Mouse (Mus musculus) midbrain, postnatal 0 days (tissue): ENCODE data around the gene Prkag2. TPM values are rescaled to one million over a fixed set of nuclear protein-coding genes. Genes with fewer than 3 reads are reported as not detected.
A peak's percentile ranks its signal among the peaks of the same experiment; 100 is the strongest.

Experiments used
- ATAC-seq: fragments of 200-750 bp; cut with Nextera tagmentation; 2 replicates; pipeline ENCODE4 v1.8.0; 2017; ENCODE audit warnings: moderate number of reproducible peaks, mild to moderate bottlenecking, moderate TSS enrichment, moderate library complexity; ENCODE audit not compliant: low FRiP score
- DNase-seq: peaks from one replicate; pipeline ENCODE4 v3.0.0-alpha.2; 2015; ENCODE audit warnings: low spot score
- H3K27ac ChIP-seq: fragments of 300-500 bp; sonication (generic); 2 replicates; pipeline ENCODE4 v1.5.1; 2014; ENCODE audit warnings: low read depth, mild to moderate bottlenecking, low read length, mixed read lengths
- H3K27me3 ChIP-seq: fragments of 300-500 bp; sonication (generic); 2 replicates; pipeline ENCODE4 v1.6.1; 2014; ENCODE audit warnings: low read length, control low read depth, mixed read lengths; ENCODE audit not compliant: insufficient read depth
- H3K36me3 ChIP-seq: fragments of 300-500 bp; sonication (generic); 2 replicates; pipeline ENCODE4 v1.6.1; 2014; ENCODE audit warnings: low read length, control low read depth, mixed read lengths; ENCODE audit not compliant: insufficient read depth
- H3K4me1 ChIP-seq: fragments of 300-500 bp; sonication (generic); 2 replicates; pipeline ENCODE4 v1.6.1; 2014; ENCODE audit warnings: mild to moderate bottlenecking, control low read depth, antibody characterized with exemption, low read length, mixed read lengths; ENCODE audit not compliant: insufficient read depth
- H3K4me2 ChIP-seq: fragments of 300-500 bp; sonication (generic); 2 replicates; pipeline ENCODE4 v1.6.1; 2014; ENCODE audit warnings: low read depth, mild to moderate bottlenecking, low read length, mixed read lengths; ENCODE audit not compliant: poor library complexity, severe bottlenecking
- H3K4me3 ChIP-seq: fragments of 300-500 bp; sonication (generic); 2 replicates; pipeline ENCODE4 v1.5.1; 2014; ENCODE audit warnings: low read depth, mild to moderate bottlenecking, low read length, moderate library complexity
- H3K9ac ChIP-seq: fragments of 300-500 bp; sonication (generic); replicated peaks from 2 replicates; pipeline ENCODE4 v1.6.1; 2014; ENCODE audit warnings: mild to moderate bottlenecking, low read length, moderate library complexity, mixed read lengths; ENCODE audit not compliant: poor library complexity, severe bottlenecking
- H3K9me3 ChIP-seq: fragments of 300-500 bp; sonication (generic); 2 replicates; pipeline ENCODE4 v1.6.1; 2016; ENCODE audit warnings: low read length, control low read depth
- CTCF ChIP-seq: IDR thresholded peaks from 2 replicates; pipeline ENCODE4 v1.5.1; 2016; ENCODE audit warnings: antibody characterized with exemption, mild to moderate bottlenecking
- WGBS: fragments of 180-500 bp; shearing (Covaris S2); extraction: QIAGEN DNeasy Blood & Tissue Kit; methylation state at CpG from one replicate; pipeline ENCODE4 v1.1.7; 2014; 5-methylcytosine and 5-hydroxymethylcytosine counted together
- polyA plus RNA-seq: library from polyadenylated mRNA; unstranded; fragments of >200 nt; fragmentation: Nextera tagmentation; extraction: Ambion mirVana; gene quantifications from 2 replicates; pipeline ENCODE4 v1.2.1, GENCODE M21; 2015
- total RNA-seq: library from RNA; depleted of rRNA; stranded (reverse); fragments of >200 nt; gene quantifications from 2 replicates; pipeline ENCODE4 v1.2.3, GENCODE M21; 2014

Prkag2 gene
- total and polyA plus RNA-seq, 2 experiments from 2014 or later: 51.6 to 103 TPM

DNA sequence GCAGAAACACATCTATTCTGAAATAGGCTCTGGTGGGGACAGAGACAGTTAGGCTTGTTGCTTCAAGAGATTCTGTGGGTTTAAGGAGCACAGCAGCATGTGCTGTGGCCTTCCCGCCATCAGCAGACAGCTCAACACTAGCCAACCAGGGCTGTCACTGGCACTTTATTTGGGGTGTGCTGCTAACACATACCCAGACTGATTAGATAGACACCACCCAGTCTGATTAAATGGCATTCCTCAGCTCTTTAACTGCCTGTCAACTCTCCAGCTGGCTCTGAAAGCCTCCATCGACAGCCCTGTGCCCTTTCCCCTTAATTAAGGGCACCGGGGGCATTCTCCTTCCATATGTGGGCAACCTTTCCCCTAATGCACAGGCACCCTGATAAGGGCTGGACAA is 118.2 kb downstream of the Prkag2 start:
- Histone ChIP-seq H3K4me1 (peaks cover 20% of the 10 kb centered on the region; the same call in 1 of the 2 replicates), H3K4me2 (no peak overlapping the region), H3K4me3 (no peak overlapping the region), H3K36me3 (no peaks in the 10 kb centered on the region), H3K9me3 (no peaks in the 10 kb centered on the region), H3K9ac (no peak overlapping the region), H3K27me3 (no peaks in the 10 kb centered on the region), H3K27ac (no peak overlapping the region)
- ATAC-seq (no peak), DNase-seq (no peak)
- no peak for TF ChIP-seq CTCF
- 90% methylated on average over 3 of the region's 3 CpGs for WGBS

DNA sequence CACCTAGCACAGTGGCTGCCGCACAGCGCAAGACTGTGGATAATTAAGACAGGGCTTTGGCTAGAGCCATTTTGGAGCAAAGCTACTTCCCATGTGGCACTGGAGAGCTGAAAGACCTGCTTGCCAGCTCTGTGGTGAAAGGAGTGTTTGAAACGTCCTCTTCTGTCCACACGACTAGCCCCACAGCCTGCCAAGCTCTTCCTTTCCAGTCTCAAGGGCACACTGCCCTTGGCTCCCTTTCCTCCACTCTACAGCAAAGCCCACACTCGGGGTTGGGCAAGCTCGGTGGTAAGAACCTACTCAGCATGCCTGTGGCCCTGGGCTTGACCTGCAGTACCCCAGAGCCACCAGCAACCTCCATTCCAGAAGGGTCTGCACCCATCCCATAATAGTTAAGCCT is 118.7 kb downstream of the Prkag2 start:
- ATAC-seq (no peak), DNase-seq (peak; percentile 66)
- H3K27me3 ChIP-seq: no peaks in the 10 kb centered on the region
- peaks cover 20% of the 10 kb centered on the region; the same call in 1 of the 2 replicates for H3K4me1 ChIP-seq
- H3K9ac ChIP-seq: no peak overlapping the region
- no peak for TF ChIP-seq CTCF
- H3K27ac ChIP-seq: no peak overlapping the region
- no peaks in the 10 kb centered on the region for H3K36me3 ChIP-seq
- no peak overlapping the region for H3K4me2 ChIP-seq
- 65% methylated on average over 6 of the region's 6 CpGs for WGBS
- H3K4me3 ChIP-seq: no peak overlapping the region
- H3K9me3 ChIP-seq: no peaks in the 10 kb centered on the region

DNA sequence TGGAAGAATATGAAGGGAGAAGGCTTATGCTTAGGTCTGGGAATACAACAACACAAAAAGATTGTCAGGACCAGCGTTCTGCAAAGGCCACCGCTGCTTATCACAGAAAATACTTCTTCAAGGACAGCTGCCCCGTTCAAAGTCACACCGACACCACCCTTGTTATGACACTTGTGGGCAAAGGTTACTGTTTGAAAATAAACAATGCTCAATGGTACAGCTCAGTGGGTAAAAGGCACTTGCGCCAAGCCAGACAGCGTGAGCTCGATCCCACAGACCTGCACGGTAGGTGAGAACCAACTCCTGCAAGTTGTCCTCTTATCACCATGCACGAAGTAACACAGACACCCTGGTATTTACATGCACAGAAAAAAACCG is 120.5 kb downstream of the Prkag2 start:
- no peak for DNase-seq
- H3K36me3 ChIP-seq: no peaks in the 10 kb centered on the region
- H3K4me2 ChIP-seq: no peak overlapping the region
- H3K4me3 ChIP-seq: no peak overlapping the region
- no peaks in the 10 kb centered on the region for H3K9me3 ChIP-seq
- no peak overlapping the region for H3K9ac ChIP-seq
- WGBS: 73% methylated on average over 10 of the region's 10 CpGs
- no peak for TF ChIP-seq CTCF
- peaks cover 10% of the 10 kb centered on the region; the same call in 1 of the 2 replicates for H3K4me1 ChIP-seq
- ATAC-seq: no peak
- no peak overlapping the region for H3K27ac ChIP-seq
- no peaks in the 10 kb centered on the region for H3K27me3 ChIP-seq

DNA sequence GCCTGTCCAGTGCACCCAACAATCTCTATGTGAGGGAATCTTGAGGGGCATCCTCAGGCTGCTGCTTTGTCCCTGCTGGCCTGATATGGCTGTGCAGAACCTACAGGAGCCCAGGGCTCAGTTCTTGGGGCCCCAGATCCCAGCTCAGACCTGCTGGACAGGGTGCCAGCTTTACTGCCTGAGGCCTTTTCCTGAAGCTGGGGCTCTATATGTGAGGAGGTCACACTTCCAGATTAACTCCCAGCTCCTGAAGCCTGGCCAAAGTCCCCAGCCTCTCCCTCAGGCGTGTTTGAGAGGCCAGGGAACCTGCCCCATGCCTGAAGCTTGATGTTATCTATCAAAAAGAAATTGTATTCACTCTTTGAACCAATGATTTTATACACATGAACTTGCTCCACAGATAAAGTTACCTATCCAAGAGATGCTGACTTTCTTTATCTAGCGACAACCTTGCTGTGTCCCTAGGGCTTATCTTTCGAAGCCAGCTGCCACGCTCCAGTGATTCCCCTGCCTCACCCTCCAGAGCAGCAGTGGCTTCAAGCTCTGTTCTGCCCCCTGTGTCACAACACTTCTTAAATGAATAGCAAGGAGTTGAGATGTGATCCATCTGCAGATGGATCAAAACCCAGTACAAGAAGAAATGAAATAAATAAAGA is 121.0 kb downstream of the Prkag2 start:
- Histone ChIP-seq H3K27ac (no peak overlapping the region), H3K9me3 (no peaks in the 10 kb centered on the region), H3K4me3 (no peak overlapping the region), H3K36me3 (no peaks in the 10 kb centered on the region), H3K4me1 (peaks cover 5% of the 10 kb centered on the region; the same call in 1 of the 2 replicates), H3K27me3 (no peaks in the 10 kb centered on the region), H3K4me2 (no peak overlapping the region), H3K9ac (no peak overlapping the region)
- DNase-seq (no peak), ATAC-seq (no peak)
- TF ChIP-seq CTCF: no peak
- WGBS: 31% methylated on average over 4 of the region's 4 CpGs

DNA sequence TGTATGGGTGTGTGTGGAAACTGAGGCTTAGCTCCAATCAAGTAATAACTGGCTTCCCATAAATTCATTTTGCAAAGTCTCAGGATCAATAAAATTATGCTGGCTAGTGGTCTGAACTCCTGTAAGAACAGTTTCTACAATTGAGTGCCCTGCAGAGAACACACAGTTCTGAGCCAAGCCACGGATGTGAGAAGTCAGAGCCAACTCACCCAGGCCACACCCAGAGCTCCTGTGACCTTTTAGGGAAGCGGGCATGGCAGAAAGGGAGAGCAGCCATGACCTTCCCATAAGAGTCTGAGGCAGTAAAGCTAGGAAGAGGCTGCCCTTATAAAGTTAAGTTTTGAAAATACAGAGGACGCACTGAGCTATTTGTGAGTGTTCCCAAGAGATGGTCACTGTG is 123.5 kb downstream of the Prkag2 start:
- no peak for DNase-seq
- no peaks in the 10 kb centered on the region for H3K36me3 ChIP-seq
- H3K4me1 ChIP-seq: peaks cover 4% of the 10 kb centered on the region; the same call in 1 of the 2 replicates
- H3K9ac ChIP-seq: no peak overlapping the region
- no peak overlapping the region for H3K27ac ChIP-seq
- no peak overlapping the region for H3K4me3 ChIP-seq
- no peak for TF ChIP-seq CTCF
- H3K4me2 ChIP-seq: no peak overlapping the region
- WGBS: 77% methylated on average over 3 of the region's 3 CpGs
- no peaks in the 10 kb centered on the region for H3K9me3 ChIP-seq
- H3K27me3 ChIP-seq: no peaks in the 10 kb centered on the region
- no peak for ATAC-seq

DNA sequence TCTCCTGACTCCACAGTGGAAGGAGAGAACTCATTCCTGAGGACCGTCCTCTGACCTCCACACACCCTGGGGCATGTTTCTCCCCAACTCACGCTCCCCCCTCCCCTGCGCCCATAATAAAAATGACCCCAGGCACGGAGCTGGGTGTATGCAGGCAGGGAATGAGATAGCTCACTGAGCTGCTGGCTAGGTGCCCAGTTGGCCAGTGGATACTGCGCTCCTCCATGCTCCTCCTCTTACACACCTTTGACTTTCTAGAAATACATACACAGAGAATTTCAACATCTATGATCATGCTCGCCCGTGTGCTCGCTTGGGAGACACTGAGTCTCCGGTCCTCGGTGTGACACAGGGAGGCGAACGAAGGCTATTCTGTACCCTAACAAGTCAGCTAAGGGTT is 124.2 kb downstream of the Prkag2 start:
- Histone ChIP-seq H3K27me3 (no peaks in the 10 kb centered on the region), H3K27ac (no peak overlapping the region), H3K9ac (no peak overlapping the region), H3K4me3 (no peak overlapping the region), H3K36me3 (no peaks in the 10 kb centered on the region), H3K4me1 (no peaks in the 10 kb centered on the region), H3K4me2 (no peak overlapping the region), H3K9me3 (no peaks in the 10 kb centered on the region)
- DNase-seq: no peak
- no peak for ATAC-seq
- TF ChIP-seq CTCF: no peak
- 61% methylated on average over 12 of the region's 12 CpGs for WGBS
